Mouse (Mus musculus) pancreas, adult 10 weeks (tissue): Measurements from ENCODE around the gene Mob3b. TPM values are rescaled to one million over a fixed set of nuclear protein-coding genes. Genes with fewer than 3 reads are reported as not detected.

Experiments used
- polyA plus RNA-seq: library from polyadenylated mRNA; stranded (reverse); fragments of 350-450 nt; fragmentation: Illumina TruSeq; extraction: RNeasy Lipid Tissue Mini Kit (QIAGEN cat#74804); gene quantifications from one replicate; pipeline ENCODE4 v1.2.3, GENCODE M21; 2015; ENCODE audit warnings: low read depth, low replicate concordance; ENCODE audit not compliant: insufficient read depth

Gene Mob3b
- 1.3 TPM for polyA plus RNA-seq

DNA sequence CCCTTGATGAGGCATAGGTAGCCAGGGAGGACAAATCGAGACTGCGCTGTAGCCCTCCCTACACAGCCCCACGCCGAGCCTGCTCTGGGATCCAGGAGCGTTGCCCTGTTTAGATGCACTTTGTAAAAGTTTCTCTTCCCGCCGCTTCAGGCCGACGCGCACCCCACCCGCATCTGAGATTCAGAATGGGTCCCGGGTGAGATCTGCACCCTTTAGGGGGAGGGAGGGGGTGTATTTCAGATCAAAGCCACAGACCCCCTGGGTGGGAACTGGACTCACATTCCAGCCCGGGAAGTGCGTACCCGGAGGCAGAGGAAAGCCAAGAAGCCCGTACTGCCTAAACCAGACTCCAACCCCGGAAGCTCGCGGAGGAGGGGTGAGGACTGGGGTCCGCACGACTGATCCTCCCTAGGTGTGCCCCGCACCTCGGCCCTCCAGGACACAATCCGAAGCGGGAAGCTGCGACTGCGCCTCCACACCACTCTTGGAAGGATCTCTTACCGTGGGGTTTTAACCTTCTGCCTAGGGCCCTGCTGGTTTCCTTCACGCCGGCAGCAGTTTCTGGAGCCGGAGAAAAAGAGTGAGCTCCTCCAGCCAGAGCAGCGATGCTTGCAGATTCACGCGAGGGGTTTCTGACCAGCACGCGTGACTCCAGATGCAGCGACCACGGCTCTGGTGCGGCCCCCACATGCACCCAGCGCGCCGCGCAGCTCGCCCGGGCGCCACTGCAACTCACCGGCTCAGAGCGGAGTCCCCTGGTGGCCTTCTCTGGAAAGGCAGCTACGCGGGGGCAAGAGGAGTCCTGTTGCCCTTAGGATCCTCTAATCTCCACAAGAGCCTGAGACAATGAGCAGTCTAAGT, at the start of gene Mob3b:
Gene Mob3b (minus strand): TSS at position 734 of the 861 bp plus-strand sequence.

DNA sequence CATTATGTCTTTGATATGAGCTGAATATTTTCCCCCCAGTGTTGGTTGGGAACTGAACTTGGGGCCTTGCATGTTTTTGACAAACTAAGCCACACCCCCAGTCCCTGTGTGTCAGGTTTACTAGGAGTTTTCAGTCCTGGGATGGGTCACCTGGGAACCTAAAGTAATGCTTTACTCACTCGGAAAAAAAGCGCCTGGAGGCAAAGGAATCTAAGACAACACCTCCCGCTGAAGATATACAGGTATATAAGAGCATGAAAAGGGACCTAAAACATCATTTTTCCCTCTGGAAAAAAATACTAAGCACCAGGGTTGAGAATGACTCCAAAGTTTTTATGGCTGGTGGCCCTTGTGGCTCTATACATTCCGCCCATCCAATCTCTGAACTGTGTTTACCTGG, 5.5 kb downstream of the Mob3b start, which contains the start of gene Ifnk:
Gene Ifnk (plus strand): TSS at position 301 of the 400 bp plus-strand sequence.

Other genes with a start within 250 kb of the Mob3b start
- not detected for gene Ifnk, start 5.4 kb downstream of the Mob3b start, polyA plus RNA-seq
- 3.7 TPM for gene C9orf72, start 68.7 kb upstream of the Mob3b start, polyA plus RNA-seq